Mouse (Mus musculus): ENCODE results near the gene Mcm6.

DNA sequence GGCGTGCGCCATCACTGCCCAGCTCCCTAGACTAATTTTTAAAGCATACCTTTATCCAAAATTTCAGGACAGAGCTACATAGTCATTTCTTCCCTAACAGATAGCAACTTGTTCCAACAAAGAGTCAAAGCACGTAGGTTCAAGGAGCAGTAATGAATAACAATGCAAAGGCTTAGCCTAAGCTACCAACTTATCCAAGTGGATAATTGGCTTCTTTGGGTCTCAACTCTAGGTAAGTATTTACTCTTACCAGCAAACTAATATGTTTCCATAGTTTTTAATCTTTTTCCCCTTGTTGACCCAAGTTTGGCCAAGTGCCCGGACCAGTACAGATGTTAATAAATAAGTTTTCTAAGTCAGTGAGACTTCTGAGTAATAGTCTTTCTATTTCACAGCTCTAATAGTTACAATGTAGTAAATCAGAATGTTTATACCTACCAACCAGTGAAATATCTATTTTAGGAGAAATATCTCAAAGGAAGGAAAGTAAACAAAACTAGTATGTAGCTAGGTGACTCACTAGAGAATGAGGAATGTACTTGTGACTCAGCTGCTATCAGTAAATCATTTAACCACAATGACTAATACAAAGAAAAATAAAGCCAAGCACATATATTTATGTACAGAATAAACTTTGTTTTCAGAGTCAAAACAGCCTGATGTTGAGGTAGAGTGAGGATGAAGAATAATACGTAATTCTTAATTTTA lies 39.4 kb upstream of the Mcm6 start:
- TF ChIP-seq CTCF (IDR thresholded peaks at IDR 0.05; ENCODE audit: low read depth, low read length) (no peak), POLR2A (IDR thresholded peaks at IDR 0.05; ENCODE audit: insufficient read depth, low read length) (no peak), EP300 (IDR thresholded peaks at IDR 0.05; ENCODE audit: insufficient read depth, low read depth, low read length) (no peak)

Data from ES-Bruce4 (cell line).